Mouse (Mus musculus) left cerebral cortex, adult 9 months (tissue): ENCODE results near the gene Lhfpl2.
A peak's percentile ranks its signal among the peaks of the same experiment; 100 is the strongest.

Experiments
- DNase-seq, 2 experiments: peaks; one replicate each; pipeline ENCODE4 v3.0.0; 2022; ENCODE audit warnings: low spot score in 2 of 2

Gene Lhfpl2

DNA sequence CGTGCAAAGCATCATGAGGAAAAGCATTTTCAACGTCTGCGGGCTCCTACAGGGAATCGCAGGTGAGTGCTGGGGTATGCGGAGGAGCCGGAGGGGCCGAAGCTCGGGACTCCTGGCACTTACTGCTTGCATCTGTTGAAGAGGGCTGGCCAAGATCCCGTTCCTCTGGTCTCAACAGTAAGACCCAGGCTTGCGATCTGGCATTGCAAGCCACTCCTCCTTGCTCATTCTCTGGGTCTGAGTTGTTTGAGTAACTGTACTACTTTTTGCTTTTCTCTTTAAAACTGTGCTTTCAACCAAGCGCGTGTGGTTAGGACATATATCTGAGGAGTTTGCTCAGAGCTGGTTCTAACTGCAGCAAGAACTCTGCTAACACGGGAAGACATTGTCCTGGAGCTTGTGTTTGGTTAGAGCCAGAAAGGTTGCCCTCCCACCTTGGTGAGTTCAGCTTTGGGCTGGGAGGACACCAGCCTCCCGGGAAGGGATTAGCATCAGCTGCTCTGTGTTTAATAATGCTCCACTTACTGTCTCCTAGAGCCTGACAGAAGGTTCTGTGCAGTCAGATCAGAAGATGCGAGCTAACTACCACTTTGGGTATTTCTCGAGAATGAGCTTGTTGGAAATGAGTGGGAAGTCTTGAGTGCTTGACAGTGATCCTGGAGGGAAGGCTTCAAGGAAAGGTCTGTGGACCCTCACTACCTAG, 117.1 kb downstream of the Lhfpl2 start:
- DNase-seq: no peak

DNA sequence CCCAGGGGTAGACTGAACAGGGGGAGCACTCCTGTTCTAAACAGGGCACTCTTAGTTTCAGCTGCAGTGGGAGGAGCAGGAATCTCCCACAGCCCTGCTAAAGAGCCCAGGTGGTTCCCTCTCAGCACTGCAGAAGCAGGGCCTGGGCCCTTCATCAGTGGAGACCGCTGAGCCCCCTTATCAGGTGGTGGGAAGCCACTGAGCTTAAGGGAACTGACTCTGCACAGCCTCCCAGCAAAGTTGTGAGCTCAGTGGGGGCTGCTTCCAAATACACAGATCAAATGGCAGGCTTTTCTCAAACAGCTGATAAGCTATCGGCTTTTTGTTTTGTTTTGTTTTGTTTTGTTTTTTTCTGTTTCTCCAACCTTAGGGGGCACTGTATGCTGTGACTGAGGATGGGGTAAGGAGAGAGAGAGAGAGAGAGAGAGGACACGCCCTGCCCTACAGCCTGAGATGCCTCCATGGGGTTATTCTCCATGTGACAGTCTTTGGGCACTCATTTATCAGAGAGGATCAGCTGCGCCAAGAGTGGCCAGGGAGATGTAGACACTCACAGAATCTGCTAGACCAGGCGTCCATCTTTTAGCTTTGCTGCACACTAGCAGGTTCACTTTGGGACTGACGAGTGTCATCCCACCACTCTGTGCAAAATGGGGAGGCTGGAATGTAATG, 117.9 kb downstream of the Lhfpl2 start:
- DNase-seq: no peak

DNA sequence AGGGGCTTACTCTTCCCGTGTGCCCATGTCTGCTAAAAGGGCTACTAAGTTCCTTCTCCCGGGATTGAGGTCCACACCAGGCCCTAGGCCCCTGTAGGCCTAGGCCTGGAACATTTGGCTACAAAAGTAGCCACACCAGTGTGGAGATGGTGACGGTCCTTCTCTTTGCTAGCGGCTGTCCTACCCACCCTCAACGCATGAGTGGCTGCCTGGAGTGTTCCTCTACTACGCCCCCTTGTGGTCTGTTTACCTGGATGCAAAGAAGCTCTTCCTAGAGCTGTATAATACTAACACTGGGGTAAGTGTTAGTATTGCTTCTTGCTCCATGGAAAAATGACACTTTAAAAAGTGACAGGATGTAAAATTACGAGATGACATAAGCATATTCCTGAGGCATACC, 119.6 kb downstream of the Lhfpl2 start:
- DNase-seq: no peak

DNA sequence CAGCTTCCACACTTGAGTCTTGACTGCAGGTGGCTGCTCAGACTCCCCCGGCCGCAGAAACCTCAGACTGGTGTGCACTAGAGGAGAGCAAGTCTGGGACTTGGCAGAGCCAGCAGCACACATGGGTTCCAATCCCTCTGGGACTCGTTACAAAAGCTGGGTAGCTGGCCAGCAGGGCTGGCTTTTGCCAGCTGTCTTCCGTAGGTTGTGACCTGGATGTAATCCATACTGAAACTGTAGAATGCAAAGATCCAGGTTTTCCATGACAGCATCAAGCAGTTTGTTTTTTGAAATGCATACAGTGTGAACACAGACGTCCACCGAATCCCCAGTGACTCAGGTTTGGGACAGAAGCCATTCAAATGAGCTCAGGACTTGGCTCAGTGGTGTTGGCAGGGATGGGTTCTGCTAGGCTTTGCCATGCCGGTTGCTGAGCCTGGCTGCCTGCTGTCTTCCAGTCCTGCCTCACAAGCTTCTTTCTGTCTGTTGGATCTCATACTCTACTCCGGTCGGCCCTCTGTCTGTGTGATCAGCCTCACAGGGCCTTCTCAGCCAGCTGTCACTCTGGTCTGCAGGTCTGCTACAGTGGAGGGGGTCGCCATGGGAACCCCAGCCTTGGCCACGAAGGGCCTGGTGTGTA, 120.9 kb downstream of the Lhfpl2 start:
- peak; percentile 35 to 88 for DNase-seq

DNA sequence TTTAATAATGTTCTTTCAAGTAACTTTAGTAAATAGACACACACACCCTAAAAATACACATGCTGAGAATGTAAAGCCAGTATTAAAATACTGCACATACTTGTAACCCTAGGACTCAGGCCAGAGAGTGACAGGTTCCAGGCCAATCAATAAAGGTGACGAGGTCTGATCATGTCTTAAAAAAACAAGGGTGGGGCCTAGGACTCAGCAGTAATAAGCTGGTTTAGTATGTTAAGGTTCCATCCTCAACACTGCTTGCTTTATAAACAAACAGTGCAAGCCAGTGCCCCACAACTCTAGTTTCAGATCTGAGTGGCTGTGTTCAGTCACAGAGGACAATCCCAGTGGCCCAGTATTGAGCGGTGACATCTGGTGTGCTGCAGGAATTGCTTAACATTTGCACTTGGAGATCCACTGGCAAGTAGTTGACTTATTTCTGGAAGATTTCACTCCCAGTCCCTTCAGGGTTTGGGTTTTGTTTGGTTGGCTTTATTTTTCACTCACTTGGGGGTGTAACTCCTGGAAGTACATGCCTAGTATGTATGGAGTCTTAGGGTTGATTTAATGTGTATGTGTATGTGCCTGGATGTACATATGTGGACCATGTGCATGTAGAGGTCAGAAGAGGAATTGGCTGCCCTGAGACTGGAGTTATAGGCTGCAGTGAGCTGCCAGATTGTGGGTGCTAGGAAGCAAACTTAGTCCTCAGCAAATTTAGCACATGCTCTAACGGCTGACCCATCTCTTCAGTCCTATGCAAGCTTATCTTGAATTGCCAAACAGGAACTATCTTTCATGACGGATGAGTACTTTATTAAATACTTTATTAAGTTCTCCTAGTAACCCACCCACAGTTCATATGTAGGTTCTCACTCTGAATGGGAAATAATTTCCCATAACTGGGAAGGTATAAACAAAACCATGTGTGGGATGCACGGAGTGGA, 123.2 kb downstream of the Lhfpl2 start:
- DNase-seq: no peak

DNA sequence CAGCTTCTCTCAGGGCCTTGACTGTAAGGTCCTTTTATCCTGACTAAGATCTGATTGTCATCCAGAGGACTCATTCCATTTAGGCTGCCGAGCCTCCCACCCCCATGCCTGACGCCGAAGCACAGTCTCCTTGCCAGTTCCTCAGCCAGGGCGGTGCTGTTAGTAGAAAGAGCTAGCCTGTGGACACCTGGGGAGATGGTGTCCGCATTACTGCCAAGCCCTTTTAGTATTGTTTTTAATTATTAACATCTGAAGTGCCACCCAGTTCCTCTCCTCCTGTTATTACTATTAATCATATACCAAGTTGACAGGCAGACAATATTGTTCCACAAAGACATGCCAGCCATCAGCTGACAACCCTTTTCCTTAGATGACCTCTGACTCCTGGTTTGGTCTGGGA, 124.4 kb downstream of the Lhfpl2 start:
- no peak for DNase-seq

DNA sequence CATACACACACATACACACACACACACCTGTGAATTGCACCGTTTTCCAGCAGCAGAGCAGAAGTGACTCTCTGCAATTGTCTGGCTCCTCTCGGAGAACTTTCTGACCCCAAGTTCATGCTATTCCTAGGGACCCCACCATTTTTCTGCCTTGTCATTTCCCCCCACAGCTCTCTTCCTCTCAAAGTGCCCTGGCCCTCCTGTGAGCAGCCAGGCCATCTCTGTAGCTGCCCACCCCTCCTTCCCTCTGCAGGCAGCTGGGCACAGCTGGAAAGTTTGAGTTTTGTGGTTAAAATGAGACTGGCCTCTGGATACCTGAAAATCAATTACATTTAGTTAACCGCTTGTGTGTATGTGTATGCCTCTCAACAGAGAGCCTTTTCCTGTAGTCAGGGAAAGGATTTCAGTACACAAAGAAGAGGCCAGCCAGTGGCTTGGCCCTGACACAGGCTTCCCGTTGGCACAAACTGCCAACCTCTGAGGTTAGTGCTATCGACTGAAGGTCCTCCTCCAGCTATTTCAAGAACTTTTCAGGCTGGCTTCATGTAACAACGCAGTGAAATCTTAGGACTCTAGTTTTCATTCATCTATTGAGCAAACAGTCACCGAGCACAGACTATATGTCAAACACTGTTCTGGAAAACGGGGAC, 125.9 kb downstream of the Lhfpl2 start:
- DNase-seq: no peak

DNA sequence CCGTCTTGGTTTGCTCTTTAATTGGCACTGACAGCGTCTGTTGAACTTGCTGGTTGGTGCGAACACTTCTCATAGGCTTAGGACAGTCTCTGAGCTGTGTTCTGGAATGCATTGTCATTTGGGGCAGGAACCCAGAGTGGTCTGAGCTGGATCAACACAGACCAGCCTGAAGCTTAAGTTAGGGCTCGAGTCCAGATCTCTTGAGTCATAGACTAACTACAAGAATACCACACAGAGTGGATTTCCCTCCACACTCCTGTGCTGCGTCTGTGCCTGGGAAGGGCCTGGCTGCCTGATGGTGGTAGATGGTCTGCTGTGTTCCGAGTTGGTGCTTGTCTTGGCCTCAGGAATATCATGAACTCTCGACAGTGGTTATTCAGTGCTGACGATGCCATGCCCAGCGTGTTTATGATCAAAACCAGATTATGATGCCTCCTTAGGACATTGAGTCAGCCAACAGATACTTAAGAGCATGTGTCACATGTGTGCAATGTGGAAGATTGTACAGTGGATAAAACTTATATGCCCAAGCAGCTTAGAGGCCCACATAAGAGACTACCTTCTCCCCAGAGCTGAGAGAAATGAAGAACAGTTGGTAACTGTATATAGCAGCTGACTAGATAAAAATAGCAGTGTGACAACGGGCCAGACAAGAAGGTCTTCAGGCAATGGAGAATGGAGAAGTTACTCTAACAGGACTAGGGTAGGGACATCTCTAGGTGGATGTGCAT, 127.3 kb downstream of the Lhfpl2 start:
- DNase-seq: no peak

DNA sequence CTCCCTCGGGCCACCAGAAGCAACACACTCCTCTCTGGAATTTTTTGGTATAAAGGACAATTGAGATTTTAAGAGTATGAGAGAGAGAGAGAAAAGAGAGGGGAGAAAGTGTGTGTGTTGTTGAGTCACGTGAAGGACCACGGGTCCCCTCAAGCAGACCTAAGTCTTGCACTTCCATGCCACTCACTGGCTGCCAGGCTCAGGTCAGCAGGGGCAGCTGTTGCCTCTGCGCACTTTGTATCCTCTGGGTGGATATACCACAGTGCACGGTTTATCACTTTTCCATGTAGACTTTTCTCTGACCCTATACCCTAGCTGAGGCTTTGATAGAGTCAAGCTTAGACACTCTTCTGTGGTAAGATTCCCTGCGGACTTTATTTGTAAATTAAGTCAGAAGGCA, 128.0 kb downstream of the Lhfpl2 start:
- no peak for DNase-seq

DNA sequence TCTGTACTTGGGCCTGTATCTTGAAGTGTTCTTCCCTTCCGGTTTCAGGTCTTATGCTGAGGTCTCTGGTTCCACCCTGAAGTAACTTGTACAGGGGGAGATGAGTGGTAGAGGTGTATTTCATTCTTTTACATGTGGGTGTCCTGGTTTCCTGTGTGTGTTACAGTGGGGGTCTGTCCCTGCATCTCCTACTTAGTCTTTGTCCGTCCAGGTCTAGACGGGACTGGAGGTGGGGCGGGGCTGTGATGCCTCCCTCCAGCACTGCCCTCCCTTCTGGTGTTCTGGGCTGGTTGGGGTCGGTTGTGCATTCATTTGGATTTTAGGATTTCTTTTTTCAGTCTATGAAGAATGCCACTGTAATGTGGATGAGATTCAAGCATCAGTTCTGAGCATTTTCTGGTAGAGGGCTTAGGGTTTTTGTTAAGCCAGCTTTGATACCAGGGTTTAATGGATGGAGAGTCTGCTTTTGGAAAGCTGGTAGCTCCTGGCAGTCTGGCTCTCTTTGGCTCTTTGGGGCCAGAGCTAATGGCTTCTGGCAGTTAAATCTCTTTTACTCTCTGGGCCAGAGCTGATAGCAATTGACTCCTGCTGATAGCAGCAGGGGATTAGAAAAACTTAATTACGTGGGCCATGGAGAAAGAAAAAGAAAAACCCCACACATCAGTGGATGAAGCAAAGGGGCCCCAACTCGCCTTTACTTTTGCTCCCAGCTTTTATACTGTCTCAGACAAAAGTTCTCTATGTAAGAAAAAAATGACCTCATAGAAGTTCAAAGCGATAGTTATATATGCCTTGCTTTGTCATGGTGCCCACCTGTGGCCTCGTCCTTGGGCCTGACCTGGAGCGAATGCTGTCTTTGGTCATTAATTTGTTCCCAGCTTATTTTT, 130.8 kb downstream of the Lhfpl2 start:
- no peak for DNase-seq

DNA sequence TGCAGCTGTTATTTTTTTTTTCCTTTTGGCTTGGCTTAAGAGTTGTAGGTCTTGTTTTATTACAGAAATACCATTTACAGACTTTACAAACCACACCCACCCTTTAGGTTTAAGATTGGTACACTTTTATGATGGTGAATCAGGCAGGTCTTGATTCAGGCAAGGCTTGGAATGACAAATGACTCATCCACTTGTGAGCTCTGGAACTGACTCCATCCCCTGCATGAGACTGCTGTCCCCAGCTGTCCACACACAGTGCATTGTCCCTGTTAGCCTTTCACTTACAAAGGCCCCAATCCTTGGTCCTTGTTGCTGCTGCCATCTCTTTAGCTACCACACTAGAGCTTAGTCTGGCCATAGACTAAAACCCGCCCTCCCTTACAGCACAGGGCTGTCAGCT, 132.8 kb downstream of the Lhfpl2 start:
- DNase-seq: peak in 1 of 2 experiments; percentile 11

DNA sequence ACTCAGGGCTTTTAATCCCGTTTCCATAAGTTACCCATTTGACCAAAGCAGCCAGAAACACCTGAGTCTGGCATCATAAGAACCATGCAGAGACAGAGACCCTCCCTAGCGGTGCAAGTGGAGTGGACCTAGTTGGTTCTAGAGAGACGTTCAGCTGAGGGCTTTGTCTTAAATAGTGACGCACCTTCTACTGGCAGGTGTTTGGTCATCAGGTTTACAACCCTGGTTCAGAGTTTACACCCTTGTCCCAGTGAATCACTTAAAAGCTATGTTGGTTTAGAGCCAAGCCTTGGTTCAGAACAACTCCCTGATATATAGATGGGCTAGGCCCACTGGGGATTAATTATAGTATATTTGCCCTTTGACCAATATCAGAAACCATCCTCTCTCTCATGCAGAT, 135.6 kb downstream of the Lhfpl2 start:
- no peak for DNase-seq

DNA sequence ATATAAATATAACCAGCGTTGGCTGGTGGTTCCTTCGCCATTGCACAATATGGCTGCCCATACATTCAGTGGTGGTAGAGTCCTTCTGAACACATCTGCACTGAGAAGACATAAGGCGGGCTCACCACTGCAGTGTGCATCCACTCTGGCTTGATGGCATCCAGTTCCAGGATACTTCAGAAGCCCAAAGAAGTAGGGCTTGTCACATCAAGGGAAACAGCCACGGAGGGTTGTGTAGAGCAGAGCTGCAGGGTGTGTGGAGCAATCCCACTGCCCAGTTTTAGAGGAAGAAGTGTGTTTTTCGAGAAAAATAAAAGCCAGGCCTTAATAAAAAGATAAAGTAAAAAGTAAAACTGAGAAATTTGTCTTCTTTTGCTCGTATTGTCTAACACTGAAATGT, 141.0 kb downstream of the Lhfpl2 start:
- no peak for DNase-seq

DNA sequence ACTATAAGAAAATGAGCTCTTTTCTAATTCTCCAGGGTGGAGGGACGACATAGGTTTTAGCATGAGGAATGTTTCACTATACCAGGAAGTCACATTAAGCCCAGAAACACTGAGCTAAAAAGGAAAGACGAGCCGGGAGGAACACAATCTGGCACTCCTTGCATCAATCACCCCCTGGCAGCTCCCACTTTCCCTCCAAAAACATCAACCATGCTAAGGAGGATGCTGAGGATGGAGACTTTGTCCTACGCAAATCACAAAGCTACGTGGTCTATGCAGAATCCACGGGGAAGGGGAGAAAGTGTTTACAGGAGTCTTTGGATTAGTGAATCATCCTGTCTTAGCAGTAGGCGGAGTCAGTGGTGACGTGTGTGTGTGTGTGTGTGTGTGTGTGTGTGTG, 142.2 kb downstream of the Lhfpl2 start:
- no peak for DNase-seq

DNA sequence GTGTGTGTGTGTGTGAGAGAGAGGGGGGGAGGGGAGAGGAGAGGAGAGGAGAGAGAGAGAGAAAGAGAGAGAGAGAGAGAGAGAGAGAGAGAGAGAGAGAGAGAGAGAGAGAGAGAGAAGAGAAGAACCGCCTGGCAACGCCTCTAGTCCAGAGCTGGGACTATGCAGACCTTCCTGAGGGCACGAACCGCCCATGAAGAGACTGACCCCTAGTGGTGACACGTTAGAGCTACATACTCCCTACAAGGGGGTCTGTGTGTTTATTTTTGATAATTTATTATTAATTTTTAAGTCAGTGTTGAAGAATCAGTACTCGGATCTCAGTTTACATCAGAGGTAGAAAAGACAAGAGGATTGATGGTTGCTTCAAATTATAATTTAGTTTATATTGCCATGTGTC, 147.6 kb downstream of the Lhfpl2 start:
- peak in 1 of 2 experiments; percentile 32 for DNase-seq

DNA sequence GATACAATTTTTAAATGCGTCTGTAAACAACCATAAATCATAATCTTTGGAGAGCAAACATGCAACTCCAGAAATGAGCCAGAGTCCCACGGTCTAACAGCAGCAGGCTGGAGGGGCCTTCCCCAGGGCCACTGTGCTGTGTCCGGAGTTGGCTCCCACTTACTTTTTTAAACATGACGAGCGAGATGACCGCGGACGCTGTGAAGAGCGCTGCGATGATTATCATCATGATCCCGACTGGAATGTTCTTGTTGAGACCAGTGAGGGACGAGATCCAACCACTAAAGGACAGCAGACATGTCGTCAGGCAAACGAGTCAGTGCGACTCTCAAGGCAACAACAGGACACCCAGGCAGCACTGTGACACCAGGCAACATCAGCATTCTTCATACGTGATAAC, 150.4 kb downstream of the Lhfpl2 start:
- DNase-seq: no peak

DNA sequence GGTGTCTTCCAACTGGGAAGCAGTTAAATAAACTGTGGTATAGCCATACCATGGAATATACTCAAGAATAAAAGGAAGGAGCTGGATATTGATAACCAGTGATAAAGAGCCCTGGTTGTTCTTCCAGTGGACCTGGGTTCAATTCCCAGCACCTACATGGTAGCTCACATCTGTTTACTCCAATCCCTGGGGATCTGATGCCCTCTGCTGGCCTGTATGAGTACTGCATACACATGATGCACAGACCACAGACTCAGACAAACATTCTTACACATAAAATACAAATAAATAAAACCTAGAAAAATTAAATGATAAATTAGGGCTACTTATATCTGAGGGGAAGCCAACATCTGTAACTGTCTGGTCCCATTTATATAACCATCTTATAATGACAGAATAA, 151.3 kb downstream of the Lhfpl2 start:
- DNase-seq: no peak

DNA sequence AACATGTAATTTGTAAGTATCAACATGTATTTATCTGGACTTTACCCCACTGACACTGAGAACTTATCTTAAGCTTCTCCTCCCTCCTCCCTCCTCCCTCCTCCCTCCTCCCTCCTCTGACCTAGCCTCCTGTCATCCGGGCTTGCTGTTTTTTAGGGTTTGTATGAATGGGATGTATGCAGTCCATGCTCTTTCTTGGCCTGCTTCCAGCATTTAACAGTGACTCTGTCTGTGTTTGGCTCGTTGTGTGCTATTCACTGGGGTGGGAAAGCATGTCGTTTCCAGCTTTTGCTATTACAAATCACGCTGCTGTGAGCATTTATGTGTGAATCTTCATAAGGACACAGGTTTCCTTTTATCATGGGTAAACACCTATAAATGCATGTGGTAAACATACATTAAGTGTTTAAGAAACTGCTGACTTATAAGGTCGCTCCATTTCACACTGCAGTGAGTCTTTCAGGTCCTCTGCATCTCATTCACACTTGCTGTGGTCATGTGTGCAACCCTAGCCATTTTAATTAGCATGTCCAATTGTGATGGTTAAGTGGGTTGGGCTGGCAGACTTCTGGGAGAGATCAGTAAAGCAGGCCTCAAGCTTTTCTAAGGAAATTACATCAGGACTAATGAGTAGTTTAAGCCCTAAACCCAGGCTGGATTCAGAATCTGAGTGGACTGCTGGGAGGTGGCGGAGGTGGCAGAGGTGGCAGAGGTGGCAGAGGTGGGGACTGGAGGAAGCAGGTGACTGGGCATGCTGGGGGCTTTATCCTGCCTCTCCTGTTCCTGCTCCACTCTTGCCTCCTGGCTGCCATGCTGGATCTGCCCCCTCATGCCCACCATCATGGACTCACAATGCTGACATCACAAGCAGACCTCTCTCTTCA, 153.9 kb downstream of the Lhfpl2 start:
- DNase-seq: no peak

DNA sequence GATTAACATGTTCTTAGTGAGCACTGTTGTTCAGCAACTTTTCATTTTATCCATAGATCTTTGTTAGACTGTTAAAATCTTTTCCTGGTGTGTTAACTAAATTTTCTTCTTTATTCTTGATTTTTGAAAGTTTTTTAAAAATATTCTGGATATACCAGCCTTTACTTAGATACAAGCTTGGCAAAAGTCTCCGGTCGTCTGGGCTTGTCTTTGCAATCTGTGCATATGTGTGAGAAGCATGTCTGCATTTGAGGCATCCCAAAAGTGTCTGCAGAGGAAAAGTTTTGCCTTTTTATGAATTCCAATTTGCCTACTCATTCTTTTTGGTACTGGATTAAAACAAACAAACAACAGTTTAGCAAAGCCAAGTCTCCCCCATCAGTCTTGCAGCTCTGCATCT, 154.6 kb downstream of the Lhfpl2 start:
- no peak for DNase-seq
